Mouse (Mus musculus) heart, embryonic 12.5 days (tissue): Measurements from ENCODE around the gene Zfp84. TPM values are rescaled to one million over a fixed set of nuclear protein-coding genes. Genes with fewer than 3 reads are reported as not detected.
"Not testable (repeated sequence)": the region's sequence is repeated elsewhere in the genome, so short reads cannot be mapped to it uniquely, and the experiment has no call there.

Experiments used
- ATAC-seq: fragments of 200-750 bp; cut with Nextera tagmentation; 2 replicates; pipeline ENCODE4 v1.8.0; 2017; ENCODE audit warnings: moderate TSS enrichment, moderate library complexity; ENCODE audit not compliant: insufficient number of reproducible peaks, low FRiP score
- H3K27ac ChIP-seq: fragments of 300-500 bp; sonication (generic); 2 replicates; pipeline ENCODE4 v1.5.1; 2016; ENCODE audit warnings: mild to moderate bottlenecking, moderate library complexity; ENCODE audit not compliant: poor library complexity, severe bottlenecking
- H3K27me3 ChIP-seq: fragments of 300-500 bp; sonication (generic); replicated peaks from 2 replicates; pipeline ENCODE4 v1.6.1; 2016; ENCODE audit warnings: mild to moderate bottlenecking, moderate library complexity
- H3K36me3 ChIP-seq: fragments of 300-500 bp; sonication (generic); 2 replicates; pipeline ENCODE4 v1.6.1; 2016; ENCODE audit warnings: mild to moderate bottlenecking, moderate library complexity
- H3K4me1 ChIP-seq: fragments of 300-500 bp; sonication (generic); replicated peaks from 2 replicates; pipeline ENCODE4 v1.6.1; 2016; ENCODE audit warnings: mild to moderate bottlenecking
- H3K4me2 ChIP-seq: fragments of 300-500 bp; sonication (generic); 2 replicates; pipeline ENCODE4 v1.6.1; 2016; ENCODE audit warnings: mild to moderate bottlenecking, moderate library complexity
- H3K4me3 ChIP-seq: fragments of 300-500 bp; sonication (generic); 2 replicates; pipeline ENCODE4 v1.5.1; 2016; ENCODE audit warnings: mild to moderate bottlenecking
- H3K9ac ChIP-seq: fragments of 300-500 bp; sonication (generic); 2 replicates; pipeline ENCODE4 v1.6.1; 2016; ENCODE audit warnings: mild to moderate bottlenecking, moderate library complexity
- H3K9me3 ChIP-seq: fragments of 300-500 bp; sonication (generic); replicated peaks from 2 replicates; pipeline ENCODE4 v1.6.1; 2016; ENCODE audit warnings: mild to moderate bottlenecking, moderate library complexity
- WGBS: fragments of 180-500 bp; shearing (Covaris S2); methylation state at CpG from one replicate; pipeline ENCODE4 v1.1.7; 2016; 5-methylcytosine and 5-hydroxymethylcytosine counted together
- polyA plus RNA-seq: library from polyadenylated mRNA; unstranded; fragments of >200 nt; fragmentation: Nextera tagmentation; extraction: Ambion mirVana; gene quantifications from 2 replicates; pipeline ENCODE4 v1.2.1, GENCODE M21; 2016

Gene Zfp84
- 10.5 and 10.6 TPM in 2 replicates for polyA plus RNA-seq

DNA sequence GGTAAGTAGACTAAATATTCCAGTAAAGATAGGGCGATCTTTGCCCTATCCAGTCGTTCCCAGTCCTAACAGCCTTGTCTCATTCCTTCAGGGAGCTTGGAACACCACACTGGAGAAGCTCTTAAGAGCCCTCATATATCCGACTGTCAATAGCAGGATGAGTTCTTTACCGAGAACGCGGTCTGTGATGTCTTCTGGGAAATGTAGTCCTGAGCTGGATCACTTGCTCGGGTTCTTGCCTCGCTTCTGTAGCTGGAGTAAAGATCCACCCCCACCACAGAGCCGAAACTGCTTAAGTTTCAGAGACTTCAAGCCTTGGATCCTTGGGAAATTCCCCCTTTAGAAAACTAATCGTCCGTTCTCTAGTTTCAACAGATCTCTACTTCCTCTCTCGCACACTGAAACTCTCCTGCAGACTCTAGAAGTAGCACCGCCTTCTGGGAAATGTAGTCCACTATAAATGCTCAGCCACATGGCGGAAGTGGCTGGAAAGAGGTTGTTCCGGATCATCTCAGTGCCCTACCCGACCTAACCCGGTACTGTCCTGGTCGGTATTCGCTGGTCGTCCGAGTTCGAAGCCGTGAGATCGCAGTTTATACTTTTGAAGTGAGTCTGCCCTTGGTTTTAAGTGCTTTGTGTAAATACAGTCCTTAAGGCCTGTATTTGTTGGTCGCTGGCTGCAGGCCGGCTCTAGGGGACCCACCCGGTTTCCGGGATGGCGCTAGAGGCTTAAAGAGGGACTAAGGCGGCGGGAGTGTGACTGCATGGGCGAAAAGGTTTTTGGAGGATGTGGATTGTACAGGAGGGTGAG is at the start of gene Zfp84:
TSS of gene Zfp84 (plus strand) at position 463 of the 811 bp plus-strand sequence.
- Histone ChIP-seq H3K4me2 (peak within 1 kb of the TSS; percentile 88), H3K9ac (peak within 1 kb of the TSS; percentile 75), H3K9me3 (no peaks in the 10 kb centered on the region), H3K27ac (peak within 1 kb of the TSS; percentile 72), H3K27me3 (no peaks in the 10 kb centered on the region), H3K4me3 (peak within 1 kb of the TSS; percentile 63), H3K36me3 (peaks cover 17% of the 10 kb centered on the region), H3K4me1 (peaks cover 14% of the 10 kb centered on the region)
- peak; percentile 95 for ATAC-seq
- under 1% methylated on average over 32 of the region's 32 CpGs for WGBS

DNA sequence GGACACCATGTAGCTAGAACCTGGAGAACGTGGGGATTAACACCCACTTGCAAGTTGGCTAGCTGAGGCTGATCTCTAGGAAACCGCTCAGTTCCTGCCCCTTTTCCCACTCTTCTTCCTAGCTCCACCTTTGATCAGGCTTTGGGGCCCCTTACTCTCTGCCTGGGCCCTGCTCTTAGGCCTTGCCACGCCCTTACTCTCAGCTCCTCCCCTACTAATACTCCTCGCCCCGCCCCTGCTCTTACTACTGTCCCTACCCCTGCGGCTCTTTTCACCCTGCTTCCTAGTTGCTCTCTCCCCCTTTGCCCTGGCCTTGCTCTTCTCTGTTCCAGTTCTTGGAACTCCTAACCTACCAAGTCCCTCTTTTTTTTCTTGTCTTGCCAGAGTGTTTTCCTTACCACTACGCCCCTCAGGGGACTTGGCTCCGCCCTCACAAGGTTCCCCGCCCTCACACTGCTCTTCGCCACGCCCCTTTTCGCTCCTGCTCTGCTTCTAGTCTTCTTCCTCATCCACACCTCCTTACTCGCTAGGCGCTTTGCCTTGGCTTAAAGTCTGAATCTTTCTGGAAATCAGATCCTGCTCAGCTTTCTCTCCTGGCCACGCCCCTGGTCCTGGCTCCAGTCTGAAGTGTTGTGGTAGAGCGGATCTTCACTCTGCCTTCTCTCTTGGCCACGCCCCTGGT is 42.8 kb upstream of the Zfp84 start:
- H3K27me3 ChIP-seq, H3K4me3 ChIP-seq, H3K27ac ChIP-seq, H3K36me3 ChIP-seq, H3K9me3 ChIP-seq, H3K9ac ChIP-seq, H3K4me1 ChIP-seq: not testable (repeated sequence)
- 19% methylated on average over 17 of the region's 17 CpGs for WGBS
- 0 out of 2 replicates have a peak, but pooled peaks have one; percentile 36 for ATAC-seq
- peak overlapping the region; percentile 30 for H3K4me2 ChIP-seq

DNA sequence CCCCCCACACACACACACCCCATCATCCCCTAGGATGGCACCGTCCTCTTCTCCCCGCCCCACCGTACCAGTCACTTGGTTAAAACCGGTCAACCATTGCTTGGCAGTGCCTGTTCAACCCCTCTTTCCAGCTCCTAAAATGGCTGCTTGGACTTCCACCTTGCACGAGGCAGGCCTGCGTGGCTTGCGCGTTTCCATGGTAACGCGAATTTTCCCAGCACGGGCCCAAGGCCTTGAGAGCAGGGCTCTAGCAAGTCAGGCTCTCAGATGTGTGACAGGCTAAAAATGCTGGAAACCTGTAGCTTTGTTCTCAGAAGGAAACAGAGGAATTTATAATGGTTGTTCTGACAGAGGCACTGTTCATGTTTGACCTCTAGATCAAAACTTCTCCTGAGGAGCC is 41.5 kb upstream of the Zfp84 start, which contains the start of gene Catsperg2:
TSS of gene Catsperg2 (minus strand) at position 173 of the 400 bp plus-strand sequence.
- H3K4me3 ChIP-seq: not testable (repeated sequence)

DNA sequence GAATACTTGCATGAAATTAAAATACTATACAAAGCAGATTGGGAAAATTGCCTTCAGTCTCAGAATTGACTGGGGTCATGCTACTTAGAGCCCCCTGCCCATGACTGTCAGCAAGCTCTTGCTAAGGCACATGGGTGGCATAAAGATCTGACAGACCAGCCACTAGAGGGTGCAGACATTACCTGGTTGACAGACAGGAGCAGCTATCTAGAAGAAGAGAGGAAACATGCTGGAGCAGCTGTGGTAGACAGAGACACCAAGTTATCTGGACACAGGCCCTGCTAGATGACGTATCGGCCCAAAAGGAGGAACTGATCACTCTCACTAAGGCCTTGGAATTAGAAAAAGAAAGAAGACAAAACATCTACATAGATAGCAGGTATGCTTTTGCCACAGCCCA is 40.3 kb upstream of the Zfp84 start:
- H3K36me3 ChIP-seq: no peaks in the 10 kb centered on the region
- WGBS: 68% methylated on average over 2 of the region's 2 CpGs
- no peaks in the 10 kb centered on the region for H3K27me3 ChIP-seq
- H3K4me3 ChIP-seq: no peak overlapping the region
- no peak overlapping the region for H3K27ac ChIP-seq
- no peak overlapping the region for H3K9ac ChIP-seq
- ATAC-seq: no peak
- H3K9me3 ChIP-seq: peaks cover 27% of the 10 kb centered on the region
- H3K4me2 ChIP-seq: no peak overlapping the region
- H3K4me1 ChIP-seq: no peaks in the 10 kb centered on the region

More for the DNA sequence above, 41.5 kb upstream of the Zfp84 start, which contains the start of gene Catsperg2:
- H3K4me1 ChIP-seq, ATAC-seq, H3K27me3 ChIP-seq, H3K9ac ChIP-seq, H3K27ac ChIP-seq, H3K36me3 ChIP-seq: not testable (repeated sequence)
- Histone ChIP-seq H3K4me2 (peak within 1 kb of the TSS; percentile 30), H3K9me3 (peaks cover 15% of the 10 kb centered on the region)
- 53% methylated on average over 11 of the region's 11 CpGs for WGBS

DNA sequence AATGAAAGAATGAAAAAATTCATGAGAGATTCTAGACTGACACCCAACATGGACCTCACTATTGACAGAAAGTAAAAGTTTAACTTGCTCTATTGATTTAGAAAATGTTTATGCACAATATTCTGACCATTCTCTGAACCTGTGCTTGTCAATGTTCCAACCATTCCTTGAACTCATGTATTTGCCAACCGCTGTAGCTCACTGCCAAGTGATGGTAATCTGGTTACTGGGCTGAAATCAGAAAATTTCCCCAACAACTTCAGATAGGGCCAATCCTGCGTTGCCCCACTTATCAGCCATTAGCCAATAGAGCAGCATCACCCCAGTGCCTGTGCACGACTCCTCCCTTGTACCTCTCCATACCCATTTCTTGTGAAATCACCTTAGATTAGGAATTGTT is 26.1 kb upstream of the Zfp84 start:
- Histone ChIP-seq H3K4me2 (no peak overlapping the region), H3K36me3 (no peaks in the 10 kb centered on the region), H3K9ac (no peak overlapping the region), H3K27ac (no peak overlapping the region), H3K27me3 (no peaks in the 10 kb centered on the region), H3K9me3 (peaks cover 14% of the 10 kb centered on the region), H3K4me3 (no peak overlapping the region), H3K4me1 (no peaks in the 10 kb centered on the region)
- no peak for ATAC-seq
- WGBS: 77% methylated on average over 3 of the region's 3 CpGs

DNA sequence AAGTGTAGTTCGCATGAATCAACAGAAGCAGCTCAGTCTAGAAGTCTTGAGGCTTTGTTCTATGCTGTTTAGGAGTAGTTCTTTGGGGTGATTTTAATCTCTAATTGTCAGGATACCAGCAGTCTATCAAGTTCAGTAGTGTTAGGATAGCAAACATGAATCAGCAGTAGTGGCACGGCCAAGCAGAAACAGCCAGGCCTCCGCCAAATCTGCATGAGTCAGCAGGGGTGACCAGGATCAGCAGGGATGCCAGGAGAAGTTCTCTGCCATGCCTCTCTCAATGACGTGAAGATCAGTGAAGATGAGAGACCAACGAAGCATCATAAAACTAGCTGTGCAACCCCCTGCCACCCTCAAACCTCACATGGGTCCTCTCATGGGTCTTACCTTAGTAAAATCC is 7.9 kb upstream of the Zfp84 start:
- H3K9ac ChIP-seq: no peak overlapping the region
- peaks cover 15% of the 10 kb centered on the region; the same call in 1 of the 2 replicates for H3K9me3 ChIP-seq
- H3K4me2 ChIP-seq: no peak overlapping the region
- ATAC-seq: no peak
- WGBS: 78% methylated on average over 5 of the region's 5 CpGs
- H3K4me1 ChIP-seq: no peaks in the 10 kb centered on the region
- H3K27me3 ChIP-seq: no peaks in the 10 kb centered on the region; the same call in 1 of the 2 replicates
- peaks cover 4% of the 10 kb centered on the region; the same call in 1 of the 2 replicates for H3K36me3 ChIP-seq
- H3K4me3 ChIP-seq: no peak overlapping the region
- no peak overlapping the region for H3K27ac ChIP-seq

DNA sequence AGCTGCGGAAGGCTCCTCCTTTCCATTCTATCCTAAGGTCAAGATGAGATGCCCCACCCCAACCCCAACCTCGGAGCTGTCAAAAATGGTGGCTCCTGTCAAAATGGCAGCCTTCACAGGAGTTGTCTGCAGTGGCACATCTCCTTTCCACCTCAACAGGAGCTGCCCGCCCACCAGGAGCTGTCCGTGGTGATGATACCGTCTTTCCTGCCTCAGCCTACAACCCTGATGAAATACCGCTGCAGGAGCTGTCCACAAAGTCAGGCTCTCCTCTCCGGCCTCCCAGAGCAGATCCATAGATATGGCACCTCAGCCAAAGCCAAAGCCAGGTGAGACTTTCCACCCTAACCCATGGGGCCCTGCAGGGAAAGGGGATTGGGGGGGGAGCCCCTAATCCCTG is 3.6 kb upstream of the Zfp84 start:
- H3K9ac ChIP-seq: no peak overlapping the region
- H3K27ac ChIP-seq: no peak overlapping the region
- H3K27me3 ChIP-seq: no peaks in the 10 kb centered on the region
- H3K4me3 ChIP-seq: no peak overlapping the region
- WGBS: 71% methylated on average over 7 of the region's 7 CpGs
- H3K4me2 ChIP-seq: no peak overlapping the region
- ATAC-seq: no peak
- H3K4me1 ChIP-seq: peaks cover 9% of the 10 kb centered on the region
- H3K9me3 ChIP-seq: no peaks in the 10 kb centered on the region
- H3K36me3 ChIP-seq: peaks cover 4% of the 10 kb centered on the region; the same call in 1 of the 2 replicates

DNA sequence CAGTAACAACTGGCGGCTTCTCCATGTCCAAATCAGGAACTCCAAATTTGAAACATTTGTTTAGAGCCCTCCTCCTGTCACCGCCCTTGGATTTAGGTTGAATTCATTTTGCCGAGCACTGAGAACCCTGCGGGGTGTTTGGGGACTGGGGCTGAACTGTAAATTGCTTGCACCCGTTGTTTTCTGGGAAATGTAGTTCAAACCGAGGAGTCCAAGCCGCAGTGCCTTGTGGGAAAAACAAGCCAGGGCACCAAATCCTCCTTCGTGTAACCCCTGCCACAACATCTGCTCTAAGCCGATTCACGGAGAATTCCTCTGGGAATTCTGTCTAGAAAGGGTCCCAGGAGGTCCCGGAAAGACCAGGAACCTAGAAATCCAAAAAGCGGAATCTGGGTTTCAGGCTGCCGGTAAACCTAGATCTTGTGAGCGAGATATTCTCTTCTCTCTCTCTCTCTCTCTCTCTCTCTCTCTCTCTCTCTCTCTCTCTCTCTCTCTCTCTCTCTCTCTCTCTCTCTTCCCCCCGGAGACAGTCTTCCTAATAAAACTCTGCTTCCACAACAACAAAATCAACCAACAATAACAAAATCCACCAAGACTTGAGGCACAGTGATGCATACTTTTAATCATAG is 1.2 kb upstream of the Zfp84 start:
- under 1% methylated on average over 14 of the region's 15 CpGs for WGBS
- Histone ChIP-seq H3K4me3 (peak overlapping the region; percentile 63), H3K27me3 (no peaks in the 10 kb centered on the region), H3K4me2 (peak overlapping the region; percentile 88), H3K9ac (peak overlapping the region; percentile 59), H3K27ac (peak overlapping the region; percentile 72), H3K9me3 (no peaks in the 10 kb centered on the region), H3K36me3 (peaks cover 9% of the 10 kb centered on the region), H3K4me1 (peaks cover 14% of the 10 kb centered on the region)
- ATAC-seq: peak; percentile 62

DNA sequence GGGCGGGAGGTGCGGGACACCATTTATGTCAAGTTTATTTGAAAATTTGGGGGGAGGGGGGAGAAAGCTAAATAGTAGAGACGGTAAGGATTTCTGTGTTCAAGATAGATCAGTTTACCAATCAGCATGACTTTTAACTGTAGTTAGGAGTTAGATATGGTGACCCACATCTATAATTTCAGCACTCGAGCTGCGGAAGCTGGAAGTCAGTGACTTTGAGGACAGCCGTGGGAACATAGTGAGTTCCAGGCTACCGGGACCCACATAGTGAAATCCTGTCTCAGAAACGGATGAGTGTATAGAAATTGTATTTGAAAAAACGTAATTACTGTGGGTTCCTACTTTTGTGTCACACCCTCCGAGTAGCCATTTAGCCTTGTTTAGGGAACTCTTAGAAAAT is 628 bp downstream of the Zfp84 start:
- no peak for ATAC-seq

DNA sequence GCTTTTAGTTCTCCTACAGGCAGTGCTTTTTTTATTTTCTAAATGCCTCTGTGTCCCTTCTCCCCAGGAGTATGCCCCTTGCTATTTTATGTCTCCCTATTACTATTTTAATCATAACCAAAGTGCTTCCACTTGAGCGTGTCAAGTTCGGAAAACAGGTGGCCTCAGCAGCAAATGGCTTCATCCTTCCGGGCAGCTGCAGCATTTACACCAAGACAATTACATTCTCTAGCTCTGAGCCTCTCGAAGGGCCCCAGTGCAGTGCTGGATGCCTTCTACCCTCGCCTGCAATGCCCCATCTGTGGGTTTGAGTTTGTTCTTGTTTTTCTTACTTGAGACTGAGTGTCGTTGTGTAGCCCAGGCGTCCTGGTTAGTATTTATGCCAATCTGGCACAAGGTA is 5.2 kb downstream of the Zfp84 start:
- Histone ChIP-seq H3K9me3 (peaks cover 10% of the 10 kb centered on the region; the same call in 1 of the 2 replicates), H3K36me3 (peaks cover 68% of the 10 kb centered on the region), H3K4me1 (peaks cover 11% of the 10 kb centered on the region), H3K27me3 (no peaks in the 10 kb centered on the region), H3K4me3 (no peak overlapping the region), H3K4me2 (no peak overlapping the region), H3K27ac (no peak overlapping the region), H3K9ac (no peak overlapping the region)
- no peak for ATAC-seq
- WGBS: 88% methylated on average over 7 of the region's 7 CpGs

More for the DNA sequence above, 628 bp downstream of the Zfp84 start:
- Histone ChIP-seq H3K27me3 (no peaks in the 10 kb centered on the region), H3K27ac (peak overlapping the region; percentile 68), H3K4me3 (peak overlapping the region; percentile 63), H3K4me2 (peak overlapping the region; percentile 88), H3K4me1 (peaks cover 14% of the 10 kb centered on the region), H3K9ac (peak overlapping the region; percentile 75), H3K36me3 (peaks cover 24% of the 10 kb centered on the region), H3K9me3 (no peaks in the 10 kb centered on the region)
- WGBS: 7% methylated on average over 10 of the region's 10 CpGs

DNA sequence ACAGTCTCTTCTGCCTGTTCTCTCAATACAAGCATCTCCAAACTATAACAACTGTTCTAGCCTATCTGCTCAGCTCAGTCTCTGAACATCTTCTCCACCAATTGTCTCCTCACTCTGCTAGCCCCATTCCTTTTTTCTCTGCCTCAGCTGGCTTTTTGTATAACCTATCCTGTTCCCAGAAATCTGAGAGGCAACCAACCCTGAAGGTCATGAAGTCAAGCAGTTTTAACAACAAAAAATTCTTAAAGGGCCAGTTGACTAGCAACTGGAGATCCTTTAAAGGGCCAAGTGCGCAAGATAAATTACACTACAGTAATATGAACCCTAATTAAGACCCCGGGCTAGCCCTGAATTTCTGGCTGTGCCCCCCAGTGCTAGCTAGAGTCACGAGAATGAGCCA is 6.0 kb downstream of the Zfp84 start:
- WGBS: 95% methylated on average over 3 of the region's 3 CpGs
- H3K36me3 ChIP-seq: peaks cover 74% of the 10 kb centered on the region
- H3K27me3 ChIP-seq: no peaks in the 10 kb centered on the region
- no peak overlapping the region for H3K4me2 ChIP-seq
- H3K4me1 ChIP-seq: peaks cover 8% of the 10 kb centered on the region
- peaks cover 10% of the 10 kb centered on the region; the same call in 1 of the 2 replicates for H3K9me3 ChIP-seq
- no peak overlapping the region for H3K4me3 ChIP-seq
- no peak overlapping the region for H3K9ac ChIP-seq
- ATAC-seq: no peak
- no peak overlapping the region for H3K27ac ChIP-seq
